Mouse (Mus musculus) lung, postnatal 0 days (tissue): ENCODE measurements around the gene Aldh6a1. TPM values are rescaled to one million over a fixed set of nuclear protein-coding genes. Genes with fewer than 3 reads are reported as not detected.

Source experiments
- ATAC-seq: fragments of 200-750 bp; cut with Nextera tagmentation; 2 replicates; pipeline ENCODE4 v1.8.0; 2017; ENCODE audit warnings: moderate library complexity
- DNase-seq: peaks from one replicate; pipeline ENCODE4 v3.0.0-alpha.2; 2016; ENCODE audit warnings: low spot score
- H3K27ac ChIP-seq: fragments of 300-500 bp; sonication (generic); 2 replicates; pipeline ENCODE4 v1.5.1; 2014; ENCODE audit warnings: antibody characterized with exemption, mild to moderate bottlenecking, low read length, mixed read lengths
- H3K27me3 ChIP-seq: fragments of 300-500 bp; sonication (generic); replicated peaks from 2 replicates; pipeline ENCODE4 v1.6.1; 2014; ENCODE audit warnings: low read length, mixed read lengths; ENCODE audit not compliant: insufficient read depth
- H3K36me3 ChIP-seq: fragments of 300-500 bp; sonication (generic); 2 replicates; pipeline ENCODE4 v1.6.1; 2014; ENCODE audit warnings: low read length, mixed read lengths; ENCODE audit not compliant: insufficient read depth
- H3K4me1 ChIP-seq: fragments of 300-500 bp; sonication (generic); 2 replicates; pipeline ENCODE4 v1.6.1; 2014; ENCODE audit warnings: antibody characterized with exemption, low read depth, low read length, mixed read lengths; ENCODE audit not compliant: insufficient read depth
- H3K4me2 ChIP-seq: fragments of 300-500 bp; sonication (generic); replicated peaks from 2 replicates; pipeline ENCODE4 v1.6.1; 2014; ENCODE audit warnings: low read depth, mild to moderate bottlenecking, low read length, moderate library complexity, mixed read lengths
- H3K4me3 ChIP-seq: fragments of 300-500 bp; sonication (generic); 2 replicates; pipeline ENCODE4 v1.5.1; 2014; ENCODE audit warnings: low read depth, low read length
- H3K9ac ChIP-seq: fragments of 300-500 bp; sonication (generic); replicated peaks from 2 replicates; pipeline ENCODE4 v1.6.1; 2014; ENCODE audit warnings: low read depth, mild to moderate bottlenecking
- H3K9me3 ChIP-seq: fragments of 300-500 bp; sonication (generic); 2 replicates; pipeline ENCODE4 v1.6.1; 2016; ENCODE audit warnings: low read length, mixed read lengths
- CTCF ChIP-seq: IDR thresholded peaks from 2 replicates; pipeline ENCODE4 v1.5.1; 2016; ENCODE audit warnings: antibody characterized with exemption, mild to moderate bottlenecking
- EP300 ChIP-seq: IDR thresholded peaks from 2 replicates; pipeline ENCODE4 v1.6.1; 2016; ENCODE audit warnings: antibody characterized with exemption, mild to moderate bottlenecking, control low read depth
- WGBS: fragments of 180-500 bp; shearing (Covaris S2); extraction: QIAGEN DNeasy Blood & Tissue Kit; methylation state at CpG from one replicate; pipeline ENCODE4 v1.1.7; 2014; 5-methylcytosine and 5-hydroxymethylcytosine counted together
- polyA plus RNA-seq: library from polyadenylated mRNA; unstranded; fragments of >200 nt; fragmentation: Nextera tagmentation; extraction: Ambion mirVana; gene quantifications from 2 replicates; pipeline ENCODE4 v1.2.1, GENCODE M21; 2015

Aldh6a1 gene
- polyA plus RNA-seq, 1 experiment from 2014 or later: 52.1 TPM

GRCm38 (mm10) chr12:84450351-84450717 is 470 bp downstream of the Aldh6a1 start:
- peak; percentile 89 for DNase-seq
- WGBS: under 1% methylated on average over 6 of the region's 6 CpGs
- no peak for TF ChIP-seq CTCF
- TF ChIP-seq EP300: peak; percentile 78
- no peaks in the 10 kb centered on the region for H3K36me3 ChIP-seq
- no peaks in the 10 kb centered on the region for H3K9me3 ChIP-seq
- peak; percentile 16 for ATAC-seq
- peak overlapping the region; percentile 69 for H3K4me2 ChIP-seq
- peaks cover 8% of the 10 kb centered on the region; the same call in 1 of the 2 replicates for H3K4me1 ChIP-seq
- no peaks in the 10 kb centered on the region for H3K27me3 ChIP-seq
- peak overlapping the region; percentile 65 for H3K4me3 ChIP-seq
- H3K9ac ChIP-seq: peak overlapping the region; percentile 66
- peak overlapping the region; percentile 96 for H3K27ac ChIP-seq

- H3K36me3 ChIP-seq: no peaks in the 10 kb centered on the region
- ATAC-seq: no peak
- H3K9ac ChIP-seq: peak overlapping the region; percentile 66; the same call in 1 of the 2 replicates
- H3K27me3 ChIP-seq: no peaks in the 10 kb centered on the region
- H3K27ac ChIP-seq: peak overlapping the region; percentile 96
- peak overlapping the region; percentile 69 for H3K4me2 ChIP-seq
- H3K4me3 ChIP-seq: peak overlapping the region; percentile 65
- TF ChIP-seq EP300 (no peak), CTCF (no peak)
- H3K9me3 ChIP-seq: no peaks in the 10 kb centered on the region
- WGBS: 39% methylated on average over 10 of the region's 10 CpGs
- DNase-seq: peak; percentile 22
- H3K4me1 ChIP-seq: peaks cover 8% of the 10 kb centered on the region; the same call in 1 of the 2 replicates
These were observed 917 bp downstream of the Aldh6a1 start for GRCm38 (mm10) chr12:84449887-84450286.

- TF ChIP-seq EP300: no peak
- no peak for TF ChIP-seq CTCF
These were observed 2.6 kb downstream of the Aldh6a1 start for GRCm38 (mm10) chr12:84448181-84448580.

GRCm38 (mm10) chr12:84447386-84447785 is 3.4 kb downstream of the Aldh6a1 start:
- no peak overlapping the region for H3K4me3 ChIP-seq
- peaks cover 8% of the 10 kb centered on the region; the same call in 1 of the 2 replicates for H3K4me1 ChIP-seq
- DNase-seq (no peak), ATAC-seq (no peak)
- H3K36me3 ChIP-seq: no peaks in the 10 kb centered on the region
- no peak overlapping the region for H3K9ac ChIP-seq
- TF ChIP-seq CTCF: no peak
- TF ChIP-seq EP300: no peak
- H3K27ac ChIP-seq: no peak overlapping the region
- no peaks in the 10 kb centered on the region for H3K27me3 ChIP-seq
- WGBS: 66% methylated on average over 1 of the region's 1 CpGs
- H3K4me2 ChIP-seq: no peak overlapping the region
- H3K9me3 ChIP-seq: no peaks in the 10 kb centered on the region

More at GRCm38 (mm10) chr12:84448181-84448580, 2.6 kb downstream of the Aldh6a1 start:
- Histone ChIP-seq H3K36me3 (no peaks in the 10 kb centered on the region), H3K9ac (no peak overlapping the region), H3K27me3 (no peaks in the 10 kb centered on the region), H3K4me2 (no peak overlapping the region), H3K27ac (no peak overlapping the region), H3K9me3 (no peaks in the 10 kb centered on the region), H3K4me3 (no peak overlapping the region), H3K4me1 (peaks cover 8% of the 10 kb centered on the region; the same call in 1 of the 2 replicates)
- 80% methylated on average over 6 of the region's 6 CpGs for WGBS
- ATAC-seq: no peak
- DNase-seq: no peak

- H3K27me3 ChIP-seq: no peaks in the 10 kb centered on the region
- WGBS: 62% methylated on average over 4 of the region's 4 CpGs
- H3K27ac ChIP-seq: no peak overlapping the region
- no peak overlapping the region for H3K9ac ChIP-seq
- H3K9me3 ChIP-seq: no peaks in the 10 kb centered on the region
- TF ChIP-seq CTCF (no peak), EP300 (no peak)
- no peak for ATAC-seq
- H3K36me3 ChIP-seq: peaks cover 4% of the 10 kb centered on the region; the same call in 1 of the 2 replicates
- H3K4me1 ChIP-seq: no peaks in the 10 kb centered on the region
- no peak overlapping the region for H3K4me3 ChIP-seq
- H3K4me2 ChIP-seq: no peak overlapping the region
- DNase-seq: no peak
These were observed 8.3 kb downstream of the Aldh6a1 start for GRCm38 (mm10) chr12:84442526-84442925.

GRCm38 (mm10) chr12:84438697-84439096 is 12.1 kb downstream of the Aldh6a1 start:
- no peaks in the 10 kb centered on the region for H3K27me3 ChIP-seq
- H3K4me1 ChIP-seq: no peaks in the 10 kb centered on the region
- no peak overlapping the region for H3K4me3 ChIP-seq
- TF ChIP-seq CTCF (no peak), EP300 (no peak)
- no peak for ATAC-seq
- no peak overlapping the region for H3K27ac ChIP-seq
- no peak overlapping the region for H3K9ac ChIP-seq
- H3K4me2 ChIP-seq: no peak overlapping the region
- 32% methylated on average over 2 of the region's 2 CpGs for WGBS
- H3K36me3 ChIP-seq: peaks cover 8% of the 10 kb centered on the region; the same call in 1 of the 2 replicates
- H3K9me3 ChIP-seq: no peaks in the 10 kb centered on the region
- no peak for DNase-seq

- ATAC-seq: peak; percentile 40
- no peak overlapping the region for H3K27ac ChIP-seq
- H3K4me2 ChIP-seq: no peak overlapping the region
- TF ChIP-seq CTCF (no peak), EP300 (peak; percentile 75)
- DNase-seq: peak; percentile 31
- H3K4me1 ChIP-seq: no peaks in the 10 kb centered on the region
- no peak overlapping the region for H3K4me3 ChIP-seq
- no peaks in the 10 kb centered on the region for H3K27me3 ChIP-seq
- no peaks in the 10 kb centered on the region for H3K9me3 ChIP-seq
- 49% methylated on average over 2 of the region's 2 CpGs for WGBS
- H3K36me3 ChIP-seq: 0 out of 2 replicates have a peak, but pooled peaks cover 15% of the 10 kb centered on the region
- H3K9ac ChIP-seq: no peak overlapping the region
These were observed 21.0 kb downstream of the Aldh6a1 start for GRCm38 (mm10) chr12:84429825-84430224.
